Mouse (Mus musculus) adrenal gland, adult 2 months (tissue): ENCODE measurements around the gene Wnt9a. TPM values are rescaled to one million over a fixed set of nuclear protein-coding genes. Genes with fewer than 3 reads are reported as not detected.
A peak's percentile ranks its signal among the peaks of the same experiment; 100 is the strongest.
"Not testable (repeated sequence)": the region's sequence is repeated elsewhere in the genome, so short reads cannot be mapped to it uniquely, and the experiment has no call there.

ENCODE experiments used
- DNase-seq: peaks from one replicate; pipeline ENCODE4 v3.0.0; 2021
- long read RNA-seq: library from polyadenylated mRNA; stranded (forward); transcript quantifications from one replicate; pipeline ENCODE4 v2.0.0, GENCODE M21; 2021
- polyA plus RNA-seq: library from polyadenylated mRNA; depleted of rRNA; stranded (reverse); fragments of >200 nt; gene quantifications from 2 replicates; pipeline ENCODE4 v1.2.3, GENCODE M21; 2012; rRNA removed
- total RNA-seq, 2 experiments: library from RNA; stranded (reverse); gene quantifications; 2 replicates each; pipeline ENCODE4 v1.2.3; 2021

Gene Wnt9a
- 1 to 10 TPM in 1 of 2 experiments, under 1 TPM in 1; 0.58 to 2.7 TPM for total RNA-seq
- 2.4 and 2.6 TPM in 2 replicates for polyA plus RNA-seq
- long read RNA-seq, partial matches to known transcripts, result 0 of 7 reads
- long read RNA-seq, other reads (novel, unspliced or antisense), result 3 of 7 reads

DNA sequence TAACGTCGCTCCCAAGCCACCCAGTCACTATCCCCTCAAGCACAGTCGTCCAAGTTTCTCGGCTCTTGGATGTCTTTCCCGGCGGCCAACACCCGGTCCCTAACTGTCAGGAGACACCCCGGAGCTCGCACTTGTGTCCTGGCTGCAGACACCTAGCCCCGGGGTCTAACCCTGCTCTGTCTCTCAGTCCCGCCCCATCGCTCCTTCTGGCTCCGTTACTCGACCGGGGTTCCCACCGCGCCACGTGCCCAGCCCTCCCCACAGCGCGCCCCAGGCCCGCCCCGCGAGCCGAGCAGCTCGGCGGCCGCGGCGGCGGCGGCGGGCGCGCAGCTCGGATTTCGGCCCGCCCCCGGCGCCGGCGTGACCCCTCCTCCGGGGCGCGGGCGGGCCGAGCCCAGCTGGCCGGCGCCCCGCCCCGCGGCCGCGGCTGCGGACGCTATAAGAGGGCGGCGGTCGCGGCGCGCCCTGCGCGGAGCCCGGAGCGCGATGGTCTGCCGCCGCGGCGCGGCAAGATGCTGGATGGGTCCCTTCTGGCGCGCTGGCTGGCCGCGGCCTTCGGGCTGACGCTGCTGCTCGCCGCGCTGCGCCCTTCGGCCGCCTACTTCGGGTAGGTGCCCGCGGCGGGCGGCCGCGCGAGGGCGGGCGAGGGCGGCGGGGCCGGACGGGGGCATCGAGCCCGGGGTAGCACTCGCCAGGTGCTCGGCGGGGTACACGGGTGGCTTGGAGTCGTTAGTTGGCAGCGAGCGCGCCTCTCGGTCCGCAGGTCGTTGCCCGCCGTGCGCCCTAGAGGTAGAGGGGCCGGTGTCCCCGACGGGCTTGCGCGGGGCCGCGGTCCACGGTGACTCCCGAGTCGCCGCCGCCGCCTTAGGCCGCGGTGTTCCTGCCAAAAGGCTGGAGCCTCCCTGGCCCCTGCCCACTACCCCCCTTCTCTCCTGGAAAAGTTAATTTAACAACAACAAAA is at the start of gene Wnt9a:
Gene Wnt9a, plus strand, starts transcription at position 468 of the 961 bp plus-strand sequence.
- peak; percentile 82 for DNase-seq

DNA sequence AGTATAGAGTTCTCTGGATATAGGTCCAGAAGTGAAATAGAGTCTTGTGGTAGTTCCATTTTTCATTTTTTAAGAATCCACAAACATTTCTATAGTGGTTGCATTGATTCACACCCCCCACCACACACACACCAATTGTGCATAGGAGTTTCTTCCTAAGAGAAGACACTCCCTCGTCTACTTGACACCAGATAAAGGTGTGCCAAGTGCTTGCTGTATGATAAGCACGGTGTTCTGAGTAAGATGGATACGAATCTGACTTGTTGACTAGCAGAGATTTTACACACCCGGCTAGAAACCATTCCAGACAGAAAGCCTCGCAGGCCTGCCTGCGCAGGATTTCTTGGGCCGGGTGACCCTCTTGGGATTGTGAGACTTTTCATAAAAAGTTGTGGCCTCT is 47.1 kb upstream of the Wnt9a start:
- no peak for DNase-seq

DNA sequence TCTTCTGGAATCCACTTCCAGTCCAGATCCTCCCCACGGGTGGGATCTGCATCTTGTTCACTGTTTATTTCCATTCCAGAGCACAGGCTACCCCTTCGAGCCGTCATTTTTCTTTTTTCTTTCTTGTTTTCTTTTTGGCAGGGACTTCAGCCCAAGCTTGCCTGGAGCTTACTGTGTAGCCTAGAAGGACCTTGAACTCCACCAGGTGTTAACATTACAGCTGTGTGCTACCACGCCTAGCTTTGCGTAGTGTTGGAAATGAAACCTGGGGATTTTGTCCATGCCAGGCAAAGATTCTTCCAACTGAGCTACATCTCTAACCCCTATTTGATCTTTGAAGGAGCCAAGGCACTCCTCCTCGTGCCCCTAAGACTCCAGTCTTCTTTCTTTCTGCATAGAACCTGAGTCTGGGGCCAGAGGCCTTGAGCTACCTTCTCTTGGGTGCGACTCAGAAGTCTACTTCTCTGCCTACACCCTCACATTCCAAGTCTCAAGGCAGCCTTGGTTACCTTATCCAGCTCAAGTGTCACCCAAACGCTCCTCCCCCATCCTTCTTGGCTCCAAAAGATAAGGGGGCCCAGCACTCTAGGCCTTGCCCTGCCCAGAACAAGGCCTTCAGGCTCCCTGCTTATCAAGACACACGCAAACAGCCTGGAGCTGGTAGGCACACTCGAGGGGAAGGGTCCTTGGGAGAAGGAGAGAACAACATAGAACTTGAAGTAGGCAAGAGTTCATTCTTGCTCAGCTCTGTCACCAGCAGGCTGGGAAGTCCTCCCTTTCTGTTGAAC is 45.8 kb upstream of the Wnt9a start:
- no peak for DNase-seq

DNA sequence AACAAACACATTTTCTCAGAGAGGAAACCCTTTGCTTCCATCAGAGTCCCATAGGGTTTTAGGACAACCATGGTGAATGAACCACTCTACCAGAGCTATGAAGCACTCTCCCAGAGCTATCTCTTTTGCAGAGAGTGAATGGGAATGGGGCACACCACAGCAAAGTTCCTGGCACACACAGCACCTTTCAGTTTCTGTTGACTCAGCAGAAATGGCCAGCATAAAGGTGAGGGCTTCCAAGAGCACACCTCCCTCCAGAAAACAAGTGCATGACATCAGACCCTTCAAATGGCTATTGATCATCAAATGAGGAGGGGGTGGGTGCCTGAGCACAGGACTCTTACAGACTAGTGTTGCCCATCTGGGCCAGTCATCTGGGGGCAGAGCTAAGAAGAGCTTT is 44.4 kb upstream of the Wnt9a start:
- DNase-seq, result no peak

DNA sequence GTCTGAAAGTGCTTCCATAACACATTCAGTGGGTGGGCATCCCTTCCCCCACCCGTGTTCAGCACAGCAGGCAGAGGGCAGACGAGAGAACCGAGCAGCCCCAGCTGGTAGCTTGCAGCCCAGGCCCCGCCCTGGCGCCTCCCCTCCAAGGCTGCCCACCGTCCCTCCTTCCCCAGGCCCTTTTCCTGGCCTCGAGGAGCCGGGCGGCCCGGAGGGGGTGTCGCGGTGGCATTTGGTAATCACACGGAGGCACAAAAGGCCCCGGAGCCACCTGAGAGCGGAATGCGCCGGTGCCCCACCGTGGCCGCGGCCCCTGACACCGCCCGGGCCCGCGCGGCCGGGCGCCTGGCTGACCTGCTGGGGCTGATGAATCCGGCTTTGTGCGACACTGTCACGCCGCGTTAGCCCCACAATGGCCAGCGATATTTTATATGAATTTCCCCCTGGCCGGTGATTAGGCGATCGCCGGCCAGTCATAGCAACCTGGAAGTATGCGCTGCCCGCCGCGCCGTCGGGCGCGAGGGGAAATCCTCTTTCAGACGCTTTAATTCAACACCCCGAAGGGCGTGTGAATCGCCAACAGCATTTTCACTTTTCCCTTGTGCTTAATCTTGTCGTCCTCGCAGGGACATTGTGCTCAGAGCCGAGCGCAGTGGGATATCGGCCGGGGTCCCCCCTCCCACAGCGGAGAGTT is 42.7 kb upstream of the Wnt9a start:
- DNase-seq, result peak; percentile 70

DNA sequence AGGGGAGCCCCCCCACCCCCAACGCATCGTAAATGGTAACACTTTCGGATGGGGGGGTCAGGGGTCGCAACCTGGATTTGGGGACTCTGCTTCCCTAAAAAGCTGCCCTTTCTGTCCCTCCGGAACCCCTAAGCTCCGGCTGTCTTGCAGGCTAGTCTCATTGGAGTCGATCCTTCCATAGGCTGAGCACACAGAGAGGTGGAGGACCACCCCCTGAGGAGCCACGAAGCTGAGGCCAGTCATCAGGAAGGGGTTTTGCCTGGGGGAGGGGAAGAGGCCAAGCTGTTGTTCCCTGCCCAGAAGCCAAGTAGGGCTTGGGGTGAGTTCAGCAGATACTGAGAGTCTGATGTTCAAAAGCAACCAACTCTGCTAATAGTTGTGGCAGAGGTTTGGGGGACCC is 42.1 kb upstream of the Wnt9a start:
- no peak for DNase-seq

DNA sequence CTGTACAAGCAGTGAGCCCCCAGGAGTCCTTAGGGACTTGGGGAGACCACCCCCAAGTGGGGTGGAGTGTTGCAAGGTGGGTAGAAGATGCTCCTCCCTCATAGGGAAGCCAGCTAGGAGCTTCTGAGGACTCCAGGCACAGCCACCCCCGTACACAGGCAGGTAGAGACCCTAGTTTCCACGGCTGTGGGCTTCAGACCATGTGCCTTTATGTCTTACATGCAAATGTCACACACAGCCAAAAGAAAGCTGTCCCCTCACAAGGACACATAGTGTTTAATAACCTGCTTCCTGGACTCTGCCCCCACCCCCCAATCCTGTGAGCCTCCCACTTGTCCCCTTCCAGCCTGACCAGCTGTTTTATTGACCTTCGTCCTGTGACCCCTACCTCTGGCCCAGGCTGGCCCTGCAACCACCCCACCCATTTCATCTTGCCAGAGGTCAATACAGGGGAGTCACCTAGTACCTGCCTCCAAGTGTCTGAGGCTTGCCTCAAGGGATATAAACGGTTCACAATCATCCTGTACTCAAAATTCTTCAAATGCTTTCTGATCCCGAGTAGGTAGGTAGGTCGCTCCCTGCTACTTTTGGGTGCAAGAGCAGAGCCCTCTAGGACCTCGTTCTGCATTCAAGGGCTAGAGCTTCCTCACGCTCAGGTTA is 41.4 kb upstream of the Wnt9a start:
- no peak for DNase-seq

DNA sequence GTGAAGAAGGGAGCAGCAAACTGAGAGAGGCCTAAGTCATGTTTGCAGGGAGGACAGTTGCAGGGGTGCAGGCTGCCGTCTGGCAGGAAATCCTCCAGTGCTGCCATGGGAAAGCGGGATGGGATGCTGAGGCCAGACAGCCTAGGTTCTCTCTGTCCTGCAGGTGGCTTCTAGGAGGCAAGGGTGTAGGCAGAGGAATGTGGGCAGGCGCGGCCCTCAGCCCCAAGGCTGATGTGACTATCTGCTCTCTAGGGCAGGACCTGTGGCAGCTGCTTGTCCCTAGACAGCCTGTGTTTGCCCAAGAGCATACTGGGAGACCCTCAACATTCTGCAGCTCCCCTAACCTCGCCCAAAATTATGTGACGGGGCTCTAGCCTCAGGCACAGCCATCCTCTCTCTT is 40.0 kb upstream of the Wnt9a start:
- no peak for DNase-seq

DNA sequence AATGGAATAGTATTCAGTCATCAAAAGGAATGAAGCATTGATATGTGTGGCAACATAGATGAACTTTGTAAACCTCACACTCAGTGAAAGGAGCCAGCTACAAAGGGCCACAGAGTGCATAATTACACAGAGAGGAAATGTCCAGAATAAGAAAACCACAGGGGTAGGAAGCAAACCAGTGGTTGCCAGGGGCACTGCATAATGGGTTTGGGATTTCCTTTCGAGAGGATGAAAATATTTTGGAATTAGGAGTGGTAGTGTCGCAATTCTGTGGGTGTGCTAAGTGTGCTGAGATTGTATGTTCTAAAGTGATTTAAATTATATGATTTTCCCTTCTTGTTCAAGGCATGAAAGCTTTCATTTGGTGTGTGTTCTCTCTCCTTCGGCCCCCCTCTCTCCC is 32.5 kb upstream of the Wnt9a start:
- no peak for DNase-seq

DNA sequence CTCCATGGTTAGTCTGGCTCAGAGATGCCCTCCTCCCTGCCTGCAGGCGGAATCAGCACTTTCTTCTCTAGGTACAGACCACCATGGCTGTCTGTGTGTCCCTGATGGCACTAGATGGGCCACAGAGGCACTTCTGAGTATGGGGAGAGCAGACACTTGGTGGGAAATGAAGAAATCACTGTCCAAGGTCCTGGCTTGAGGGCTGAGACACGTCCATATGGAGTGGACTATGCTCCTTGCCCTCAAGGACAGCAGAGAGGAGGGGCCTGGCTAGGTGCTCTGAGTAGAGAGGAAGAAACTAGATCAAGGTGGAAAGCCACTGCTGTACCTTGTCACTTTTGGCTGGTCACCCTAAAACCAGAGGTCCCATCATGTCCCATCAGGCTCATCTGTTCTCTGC is 29.9 kb upstream of the Wnt9a start:
- DNase-seq, result no peak

DNA sequence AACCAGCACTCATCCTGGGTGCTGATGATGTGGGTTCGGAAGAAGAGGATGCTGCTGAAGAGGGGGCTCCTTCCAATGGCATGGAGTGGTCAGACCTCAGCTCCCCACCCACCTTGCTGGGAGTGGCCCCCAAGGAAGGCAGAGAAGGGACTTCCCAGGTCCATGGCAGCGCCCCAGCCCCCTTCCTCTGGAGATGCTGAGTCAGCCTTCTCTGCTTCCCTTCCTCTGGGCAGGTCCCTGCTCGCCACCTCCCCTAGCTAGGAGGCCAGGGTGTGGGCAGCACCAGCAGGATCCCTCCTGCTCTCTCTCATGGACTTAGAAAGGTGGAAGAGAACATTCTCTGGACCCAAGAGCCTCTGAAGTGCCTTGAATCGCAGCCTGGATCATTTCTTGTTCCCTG is 28.7 kb upstream of the Wnt9a start:
- DNase-seq, result no peak

DNA sequence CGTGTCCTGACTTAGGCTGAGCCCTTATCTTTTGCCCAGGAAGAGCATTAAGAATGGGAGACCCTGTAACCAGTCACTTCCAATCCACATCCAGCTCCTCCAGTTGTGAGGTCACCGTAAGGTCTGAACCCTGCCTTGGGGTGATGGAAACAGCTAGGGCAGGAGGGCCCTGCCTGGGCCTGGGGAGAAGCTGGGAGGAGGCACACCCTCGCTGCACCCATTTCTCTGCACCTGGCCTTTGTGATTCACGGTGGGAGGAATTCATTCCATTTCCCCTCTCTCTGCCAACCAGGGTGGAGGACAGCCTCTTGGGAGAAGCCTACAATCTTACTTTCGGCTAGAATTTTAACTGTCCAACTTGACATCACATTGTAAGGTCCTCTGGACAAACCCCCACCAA is 24.6 kb upstream of the Wnt9a start:
- no peak for DNase-seq

DNA sequence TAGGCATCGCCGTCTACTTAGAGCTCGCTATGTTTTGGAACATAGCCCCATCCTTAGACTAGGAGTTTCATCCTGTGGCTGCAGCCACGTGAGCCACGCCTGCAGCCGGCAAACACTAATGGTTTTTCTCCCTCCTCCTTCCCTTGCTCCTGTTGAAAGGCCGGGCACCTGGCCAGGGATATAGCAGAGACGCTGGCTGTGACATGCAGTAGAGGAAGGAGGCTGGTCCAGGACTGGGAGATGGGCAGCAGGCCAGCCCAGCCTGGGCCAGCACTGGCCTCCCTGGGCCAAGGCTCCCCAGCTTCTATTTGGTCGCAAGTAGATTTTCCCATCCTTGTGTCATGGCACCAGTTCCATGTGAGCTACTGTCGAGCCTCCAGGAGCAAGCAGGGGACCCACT is 23.8 kb upstream of the Wnt9a start:
- DNase-seq, result peak; percentile 53

DNA sequence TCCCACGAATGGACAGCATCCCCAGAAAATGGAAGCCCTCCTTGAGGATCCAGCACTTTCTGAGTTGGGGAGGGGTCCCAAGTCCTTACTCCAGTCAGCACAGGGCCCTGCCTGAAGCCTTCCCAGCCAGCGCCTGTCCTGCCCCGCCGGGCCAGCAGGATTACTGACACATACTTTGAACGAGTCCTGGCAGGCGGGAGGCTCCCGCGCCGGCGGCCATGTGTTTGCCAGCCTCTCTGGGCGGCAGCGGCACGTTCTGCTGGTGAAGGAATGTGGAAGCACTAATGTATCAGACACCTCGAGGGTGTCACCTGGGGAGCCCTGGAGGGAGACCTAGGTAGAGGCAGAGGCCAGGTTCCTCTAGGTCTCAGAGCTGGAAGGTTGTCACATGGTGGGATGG is 22.6 kb upstream of the Wnt9a start:
- DNase-seq, result no peak

DNA sequence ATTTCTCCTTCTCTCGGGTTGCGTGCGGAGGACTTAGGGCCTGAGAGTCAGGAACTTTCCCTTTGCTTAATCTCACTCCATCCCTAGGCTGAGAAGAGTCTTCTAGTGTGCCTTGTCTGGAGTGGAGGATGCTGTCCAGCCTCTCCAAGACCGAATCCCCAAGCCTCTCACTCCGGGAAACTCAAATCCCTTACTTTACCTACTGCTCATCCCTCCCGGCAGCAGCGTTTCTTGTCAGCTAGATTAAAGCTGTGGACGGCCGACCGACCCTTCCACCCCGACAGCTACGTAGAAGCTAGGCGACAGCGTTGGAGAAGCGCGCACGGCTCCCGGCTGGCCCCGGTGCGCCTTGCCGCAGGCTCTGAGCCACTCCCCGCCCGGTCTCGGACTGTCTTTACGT is 17.0 kb upstream of the Wnt9a start:
- no peak for DNase-seq

DNA sequence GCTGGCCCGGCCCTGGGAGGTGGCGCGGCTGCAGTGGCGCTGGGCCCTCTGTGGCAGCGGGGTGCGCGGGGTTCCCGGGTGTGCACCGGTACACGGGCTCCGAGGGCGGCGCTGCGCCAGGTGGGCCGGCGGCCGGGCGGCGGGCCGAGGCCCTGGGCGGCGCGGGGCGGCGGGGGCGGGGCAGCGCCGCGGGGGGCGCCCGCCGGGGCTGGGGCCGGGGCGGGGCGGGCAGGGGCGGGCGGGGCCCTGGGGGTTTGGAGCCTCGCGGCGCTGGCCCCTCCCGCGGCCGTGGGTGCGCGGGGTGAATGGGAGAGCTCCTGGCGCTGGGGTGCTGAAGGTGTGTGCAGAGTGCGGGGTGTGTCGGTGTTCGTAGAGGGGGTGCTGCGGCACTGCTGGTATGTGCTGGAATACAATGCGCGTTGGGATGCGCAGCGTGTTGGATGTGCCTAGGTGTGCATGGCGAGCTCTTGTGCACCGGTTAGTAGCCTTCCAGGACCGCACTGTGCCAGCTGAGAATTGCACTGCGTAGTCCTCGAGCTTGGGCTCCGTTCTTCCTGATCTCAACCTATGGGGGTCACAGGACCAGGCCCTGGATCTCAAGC is 15.9 kb upstream of the Wnt9a start, which contains the start of gene Wnt3a:
Gene Wnt3a, minus strand, starts transcription at position 51 of the 602 bp plus-strand sequence.
- DNase-seq, result no peak

DNA sequence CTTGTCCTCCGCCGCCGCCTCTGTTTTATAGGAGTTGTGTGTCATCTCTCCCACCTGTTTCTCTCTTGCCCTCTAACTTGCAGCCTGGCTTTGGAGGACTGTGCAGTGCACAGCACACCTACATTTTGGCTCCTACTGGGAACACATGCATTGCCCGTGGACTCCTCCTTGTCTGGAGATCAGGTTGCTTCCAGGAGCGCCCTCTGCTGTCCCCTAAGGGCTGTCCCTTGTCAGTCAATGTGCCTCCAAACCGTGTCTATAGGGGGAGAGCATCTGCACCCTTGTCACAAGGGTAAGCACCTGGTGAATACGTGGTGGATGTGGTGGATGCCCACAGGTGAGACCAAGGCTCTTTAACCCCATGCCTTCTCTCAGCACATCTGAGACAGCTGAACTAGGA is 13.1 kb upstream of the Wnt9a start:
- peak; percentile 65 for DNase-seq

DNA sequence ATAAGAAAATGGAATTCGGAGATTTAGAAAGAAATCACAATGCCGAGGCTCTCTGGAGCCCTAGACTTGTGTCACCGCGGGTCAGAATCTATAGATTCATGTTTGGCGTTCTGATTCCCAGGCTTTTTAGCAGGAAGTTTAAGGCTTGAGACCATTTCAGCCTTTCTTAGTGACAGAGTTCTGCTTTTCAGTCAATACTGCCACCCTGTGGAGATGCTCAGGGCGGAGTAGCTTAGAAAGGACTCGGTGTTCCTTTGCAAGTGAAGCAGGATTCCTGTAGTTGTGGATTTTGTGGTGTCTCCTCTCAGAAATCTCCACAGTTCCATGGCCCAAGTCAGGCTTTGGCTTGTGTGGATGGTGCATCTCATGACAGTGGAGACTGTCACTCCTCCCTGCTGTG is 8.8 kb upstream of the Wnt9a start:
- peak; percentile 36 for DNase-seq

DNA sequence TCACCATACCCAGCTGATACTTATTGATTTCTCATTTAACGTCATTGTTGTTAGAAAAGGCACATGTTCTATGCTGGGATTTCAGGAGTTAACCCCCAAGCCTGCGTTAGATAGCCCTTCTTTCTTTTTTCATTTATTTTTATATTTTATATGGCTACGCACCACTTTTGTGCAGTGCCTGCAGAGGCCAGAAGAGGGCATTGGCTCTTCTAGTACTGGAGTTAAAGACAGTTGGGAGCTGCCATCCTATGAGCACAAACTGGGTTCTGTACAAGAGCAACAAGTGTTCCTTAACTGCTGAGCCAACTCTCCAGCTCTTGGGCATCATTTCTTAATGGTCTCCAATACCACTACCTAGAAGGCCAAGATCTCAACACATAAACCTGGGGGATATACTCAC is 6.5 kb upstream of the Wnt9a start:
- peak; percentile 25 for DNase-seq

DNA sequence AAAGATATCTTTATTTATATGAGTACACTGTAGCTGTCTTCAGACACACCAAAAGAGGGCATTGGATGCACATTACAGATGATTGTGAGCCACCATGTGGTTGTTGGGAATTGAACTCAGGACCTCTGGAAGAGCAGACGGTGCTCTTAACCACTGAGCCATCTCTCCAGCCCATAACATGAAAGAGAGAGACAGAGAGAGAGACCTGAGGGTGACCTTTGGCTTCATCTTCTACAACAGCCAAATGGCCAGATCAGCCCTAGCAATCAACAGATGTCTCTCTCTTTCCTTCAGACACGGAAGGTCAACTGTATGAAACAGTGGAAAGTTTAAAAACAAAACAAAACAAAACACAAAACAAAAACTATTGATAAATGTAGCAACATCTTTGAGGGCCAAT is 5.7 kb upstream of the Wnt9a start:
- DNase-seq, result not testable (repeated sequence)
